Mouse (Mus musculus) myocyte (in vitro differentiated cells): ENCODE data around the gene Prdm2. TPM values are rescaled to one million over a fixed set of nuclear protein-coding genes. Genes with fewer than 3 reads are reported as not detected.

Experiments used
- H3K27me3 ChIP-seq: one replicate; pipeline ENCODE4 v1.6.1; 2011; ENCODE audit not compliant: control insufficient read depth, insufficient read depth, insufficient read length
- H3K36me3 ChIP-seq: one replicate; pipeline ENCODE4 v1.6.1; 2011; ENCODE audit not compliant: control insufficient read depth, insufficient read depth
- H3K4me2 ChIP-seq: one replicate; pipeline ENCODE4 v1.6.1; 2011; ENCODE audit warnings: low read depth, control low read depth
- H3K4me3 ChIP-seq: one replicate; pipeline ENCODE4 v1.5.1; 2011; ENCODE audit warnings: mild to moderate bottlenecking, control low read depth, moderate library complexity
- H3K79me2 ChIP-seq: one replicate; pipeline ENCODE4 v1.6.1; 2011; ENCODE audit not compliant: control insufficient read depth, insufficient read depth
- H3ac ChIP-seq: one replicate; pipeline ENCODE4 v1.6.1; 2011; ENCODE audit not compliant: control insufficient read depth, insufficient read length
- CEBPB ChIP-seq: IDR thresholded peaks from 2 replicates; pipeline ENCODE4 v1.6.1; 2011; ENCODE audit warnings: mild to moderate bottlenecking, moderate library complexity; ENCODE audit not compliant: poor library complexity, insufficient read depth, severe bottlenecking
- E2F4 ChIP-seq: IDR thresholded peaks from one replicate; pipeline ENCODE4 v1.6.1; 2011; ENCODE audit warnings: mild to moderate bottlenecking, control low read depth, moderate library complexity; ENCODE audit not compliant: insufficient read depth
- MAX ChIP-seq: IDR thresholded peaks from one replicate; pipeline ENCODE4 v1.6.1; 2011; ENCODE audit warnings: low read depth, mild to moderate bottlenecking, control low read depth
- MYOD1 ChIP-seq, 3 experiments: IDR thresholded peaks; one replicate each; pipeline ENCODE4 v1.6.1; 2011; ENCODE audit warnings: control low read depth in 2 of 3, low read depth in 2 of 3, mild to moderate bottlenecking in 2 of 3, moderate library complexity in 1 of 3; ENCODE audit not compliant: insufficient read length in 2 of 3, control insufficient read depth in 1 of 3
- MYOG ChIP-seq, 3 experiments: IDR thresholded peaks; one replicate each; pipeline ENCODE4 v1.6.1; 2011; ENCODE audit warnings: control low read depth in 2 of 3, low read depth in 2 of 3, mild to moderate bottlenecking in 2 of 3; ENCODE audit not compliant: insufficient read length in 2 of 3, control insufficient read depth in 1 of 3, insufficient read depth in 1 of 3
- POLR2A ChIP-seq: IDR thresholded peaks from one replicate; pipeline ENCODE4 v1.6.1; 2011; ENCODE audit warnings: low read depth, mild to moderate bottlenecking, control low read depth, moderate library complexity; ENCODE audit not compliant: insufficient read length
- POLR2AphosphoS2 ChIP-seq: IDR thresholded peaks from one replicate; pipeline ENCODE4 v1.6.1; 2011; ENCODE audit warnings: low read depth, control low read depth; ENCODE audit not compliant: insufficient read length
- REST ChIP-seq: IDR thresholded peaks from one replicate; pipeline ENCODE4 v1.6.1; 2011; ENCODE audit warnings: mild to moderate bottlenecking, control low read depth, moderate library complexity; ENCODE audit not compliant: insufficient read depth, insufficient read length
- SRF ChIP-seq: IDR thresholded peaks from one replicate; pipeline ENCODE4 v1.6.1; 2011; ENCODE audit warnings: low read depth; ENCODE audit not compliant: control insufficient read depth, insufficient read length
- TCF12 ChIP-seq: IDR thresholded peaks from one replicate; pipeline ENCODE4 v1.6.1; 2011; ENCODE audit warnings: mild to moderate bottlenecking, control low read depth; ENCODE audit not compliant: poor library complexity, insufficient read depth, severe bottlenecking
- TCF3 ChIP-seq: IDR thresholded peaks from one replicate; pipeline ENCODE4 v1.6.1; 2011; ENCODE audit warnings: low read depth, control low read depth; ENCODE audit not compliant: insufficient read length
- USF1 ChIP-seq: IDR thresholded peaks from one replicate; pipeline ENCODE4 v1.6.1; 2011; ENCODE audit warnings: low read depth, mild to moderate bottlenecking, control low read depth, moderate library complexity
- polyA plus RNA-seq: library from polyadenylated mRNA; unstranded; fragments of >200 nt; fragmentation: generic; extraction: Trizol; gene quantifications from one replicate; pipeline ENCODE4 v1.2.1, GENCODE M21; 2012; ENCODE audit warnings: missing spikeins

The Prdm2 gene
- polyA plus RNA-seq, 1 experiment: 14.5 TPM

DNA sequence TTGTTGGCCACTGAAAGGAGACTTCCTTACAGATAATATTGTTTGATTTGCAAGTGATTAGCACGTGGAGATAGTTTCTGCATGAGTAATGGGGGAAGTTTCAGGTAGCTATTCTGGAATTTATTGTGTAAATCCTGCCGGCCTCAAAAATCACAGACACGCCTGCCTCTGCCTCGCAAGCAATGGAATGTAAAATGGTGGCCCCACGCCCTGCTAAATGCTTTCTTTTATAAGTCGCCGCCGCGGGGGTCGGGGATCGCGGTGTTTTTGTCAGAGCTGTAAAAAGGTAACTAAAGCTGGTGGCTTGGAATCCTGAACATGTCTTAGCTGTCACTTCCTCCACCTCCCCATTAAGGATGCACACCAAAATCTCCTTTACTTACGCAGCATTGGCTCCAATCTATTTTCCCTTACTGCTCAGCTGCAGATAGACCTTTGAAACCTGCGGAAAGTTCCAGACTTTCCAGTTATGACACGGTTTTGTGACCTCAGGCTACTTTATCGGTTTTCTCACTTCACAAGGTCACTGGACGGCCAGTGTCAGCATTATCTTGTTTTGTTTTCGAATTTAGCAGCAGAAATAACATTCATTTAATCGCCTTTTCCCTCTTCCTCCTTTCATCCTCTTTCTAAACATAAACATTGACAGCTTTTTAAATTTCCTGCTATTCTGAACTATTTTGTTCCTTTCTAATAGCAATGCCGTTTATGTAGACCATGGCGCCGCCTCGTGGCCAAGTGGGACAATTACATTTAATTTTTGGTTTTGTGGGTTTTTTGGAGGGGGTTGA lies 25.6 kb upstream of the Prdm2 start:
- Histone ChIP-seq H3K36me3 (no peaks in the 10 kb centered on the region), H3K79me2 (no peaks in the 10 kb centered on the region), H3ac (no peak overlapping the region), H3K27me3 (no peaks in the 10 kb centered on the region), H3K4me2 (peak overlapping the region; percentile 73), H3K4me3 (no peak overlapping the region)
- TF ChIP-seq POLR2A (no peak), MAX (no peak), REST (no peak), CEBPB (no peak), TCF3 (no peak), SRF (no peak), MYOG (IDR thresholded peaks at IDR 0.05; ENCODE audit: control insufficient read depth in 1 of 3, insufficient read depth in 1 of 3, insufficient read length in 2 of 3, low read depth in 2 of 3) (no peak), USF1 (no peak), POLR2AphosphoS2 (no peak), MYOD1 (IDR thresholded peaks at IDR 0.05; ENCODE audit: control insufficient read depth in 1 of 3, insufficient read length in 2 of 3, low read depth in 2 of 3) (no peak), E2F4 (no peak), TCF12 (no peak)

DNA sequence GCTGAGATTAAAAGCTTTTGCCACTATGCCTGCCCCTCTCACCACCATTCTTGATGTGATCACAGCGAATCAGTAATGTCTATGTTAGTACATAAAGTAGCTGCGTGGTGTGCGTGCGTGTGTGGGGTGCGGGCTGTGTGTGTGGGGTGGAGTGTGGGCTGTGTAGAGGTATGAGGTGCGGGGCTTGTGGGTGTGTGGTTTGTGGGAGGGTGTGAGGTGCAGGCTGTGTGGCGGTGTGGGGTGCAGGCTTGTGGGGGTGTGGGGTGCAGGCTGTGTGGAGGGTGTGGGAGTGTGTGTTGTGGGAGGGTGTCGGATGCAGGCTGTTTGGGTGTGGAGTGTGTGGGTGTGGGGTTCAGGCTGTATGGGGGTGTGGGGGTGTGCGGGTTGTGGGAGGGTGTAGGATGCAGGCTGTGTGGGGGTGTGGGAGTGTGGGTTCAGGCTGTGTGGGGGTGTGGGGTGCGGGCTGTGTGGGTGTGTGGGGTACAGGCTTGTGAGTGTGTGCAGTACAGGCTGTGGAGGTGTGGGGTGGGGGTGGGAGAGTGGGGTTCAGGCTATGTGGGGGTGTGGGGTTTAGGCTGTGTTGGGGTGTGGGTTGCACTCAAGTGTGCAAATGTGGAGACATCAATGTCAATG lies 19.1 kb upstream of the Prdm2 start:
- H3K4me2 ChIP-seq: no peak overlapping the region
- H3K27me3 ChIP-seq: no peaks in the 10 kb centered on the region
- no peaks in the 10 kb centered on the region for H3K79me2 ChIP-seq
- H3K36me3 ChIP-seq: no peaks in the 10 kb centered on the region
- TF ChIP-seq MYOG (IDR thresholded peaks at IDR 0.05; ENCODE audit: control insufficient read depth in 1 of 3, insufficient read depth in 1 of 3, insufficient read length in 2 of 3, low read depth in 2 of 3): no peak
- no peak overlapping the region for H3ac ChIP-seq
- no peak overlapping the region for H3K4me3 ChIP-seq

DNA sequence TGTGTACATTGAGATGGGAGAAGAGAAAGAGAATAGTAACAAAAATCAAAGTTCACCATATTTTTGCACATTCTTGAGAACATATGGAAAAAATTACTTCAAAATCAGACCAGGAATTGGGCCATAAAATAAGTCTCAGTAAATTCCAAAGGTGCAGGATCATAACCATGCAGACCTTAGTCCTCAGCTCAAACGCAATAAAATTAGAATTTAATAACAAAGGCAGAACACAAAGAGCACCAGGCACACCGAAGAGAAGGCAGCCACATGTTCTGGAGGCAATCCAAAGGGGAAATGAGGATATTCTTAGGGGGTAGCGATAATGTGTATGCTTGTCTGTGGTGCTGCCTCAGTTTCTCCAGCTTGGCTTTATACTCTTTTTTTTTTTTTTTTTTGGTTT lies 18.3 kb upstream of the Prdm2 start:
- Histone ChIP-seq H3ac (no peak overlapping the region), H3K79me2 (no peaks in the 10 kb centered on the region), H3K27me3 (no peaks in the 10 kb centered on the region), H3K36me3 (no peaks in the 10 kb centered on the region), H3K4me2 (no peak overlapping the region), H3K4me3 (no peak overlapping the region)
- TF ChIP-seq POLR2A: no peak
- TF ChIP-seq USF1: no peak
- no peak for TF ChIP-seq TCF12
- no peak for TF ChIP-seq MYOD1 (IDR thresholded peaks at IDR 0.05; ENCODE audit: control insufficient read depth in 1 of 3, insufficient read length in 2 of 3, low read depth in 2 of 3)
- TF ChIP-seq REST: no peak
- TF ChIP-seq CEBPB: no peak
- no peak for TF ChIP-seq POLR2AphosphoS2
- no peak for TF ChIP-seq E2F4
- TF ChIP-seq MYOG (IDR thresholded peaks at IDR 0.05; ENCODE audit: control insufficient read depth in 1 of 3, insufficient read depth in 1 of 3, insufficient read length in 2 of 3, low read depth in 2 of 3): no peak
- no peak for TF ChIP-seq MAX
- no peak for TF ChIP-seq SRF
- TF ChIP-seq TCF3: no peak

DNA sequence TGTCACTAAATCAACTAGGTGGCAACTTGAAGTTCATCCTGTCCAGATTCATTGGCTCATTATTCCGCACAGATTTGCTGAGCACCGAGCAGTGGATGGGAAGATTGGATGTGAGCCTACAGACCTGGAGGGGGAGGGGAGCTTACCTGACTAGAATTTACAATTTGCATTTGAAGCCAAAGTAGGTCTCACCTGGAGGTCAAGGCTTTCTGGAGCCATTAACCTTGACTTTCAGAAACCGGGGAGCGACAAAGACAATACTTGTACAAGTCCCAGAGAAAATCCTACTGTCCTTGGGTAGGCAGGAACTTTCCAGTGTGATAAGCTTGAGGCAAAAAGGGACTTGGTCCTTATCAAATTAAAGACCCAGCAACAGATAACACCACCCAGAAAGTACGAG lies 15.2 kb upstream of the Prdm2 start:
- Histone ChIP-seq H3K79me2 (no peaks in the 10 kb centered on the region), H3K4me3 (no peak overlapping the region), H3ac (no peak overlapping the region), H3K36me3 (no peaks in the 10 kb centered on the region), H3K4me2 (no peak overlapping the region), H3K27me3 (no peaks in the 10 kb centered on the region)
- TF ChIP-seq CEBPB (no peak), TCF3 (no peak), MYOD1 (IDR thresholded peaks at IDR 0.05; ENCODE audit: control insufficient read depth in 1 of 3, insufficient read length in 2 of 3, low read depth in 2 of 3) (no peak), MAX (no peak), TCF12 (no peak), POLR2AphosphoS2 (no peak), E2F4 (no peak), SRF (no peak), USF1 (no peak), POLR2A (no peak), REST (no peak)

DNA sequence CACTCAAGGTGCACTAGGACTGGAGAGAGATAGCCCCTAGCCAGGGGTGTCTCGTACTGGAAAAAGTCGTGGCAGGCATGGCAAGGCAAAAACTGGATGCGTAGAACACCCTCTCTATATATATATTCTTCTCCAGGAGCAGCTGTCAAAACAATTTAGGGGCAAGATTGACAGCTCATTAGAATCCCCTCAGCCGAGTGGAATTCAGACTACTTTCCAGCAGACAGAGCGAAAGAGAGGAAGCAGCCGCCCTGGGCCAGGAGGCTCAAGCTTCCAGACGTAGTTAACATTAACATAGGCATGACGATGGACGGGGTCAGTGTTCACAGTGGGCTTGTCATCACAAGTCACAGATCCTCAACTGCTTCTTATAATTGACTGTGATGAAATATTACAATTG lies 13.1 kb upstream of the Prdm2 start:
- H3K4me2 ChIP-seq: no peak overlapping the region
- no peak overlapping the region for H3ac ChIP-seq
- no peaks in the 10 kb centered on the region for H3K27me3 ChIP-seq
- H3K79me2 ChIP-seq: no peaks in the 10 kb centered on the region
- H3K4me3 ChIP-seq: no peak overlapping the region
- H3K36me3 ChIP-seq: no peaks in the 10 kb centered on the region
- TF ChIP-seq MAX (no peak), E2F4 (no peak), USF1 (no peak), CEBPB (no peak), POLR2AphosphoS2 (no peak), POLR2A (no peak), MYOD1 (IDR thresholded peaks at IDR 0.05; ENCODE audit: control insufficient read depth in 1 of 3, insufficient read length in 2 of 3, low read depth in 2 of 3) (no peak), MYOG (IDR thresholded peaks at IDR 0.05; ENCODE audit: control insufficient read depth in 1 of 3, insufficient read depth in 1 of 3, insufficient read length in 2 of 3, low read depth in 2 of 3) (no peak)
